Mouse (Mus musculus) lung, adult 2 months (tissue): ENCODE data around the gene 2010111I01Rik.

Source experiments
- CTCF ChIP-seq: fragments of 200-500 bp; IDR thresholded peaks from 2 replicates; pipeline ENCODE4 v1.5.1; 2011; ENCODE audit warnings: mild to moderate bottlenecking, low read length, control low read depth; ENCODE audit not compliant: insufficient read depth
- POLR2A ChIP-seq: fragments of 200-500 bp; IDR thresholded peaks from 2 replicates; pipeline ENCODE4 v1.6.1; 2011; ENCODE audit warnings: low read depth, mild to moderate bottlenecking, control low read depth, low read length, borderline replicate concordance; ENCODE audit errors: extremely low read depth

DNA sequence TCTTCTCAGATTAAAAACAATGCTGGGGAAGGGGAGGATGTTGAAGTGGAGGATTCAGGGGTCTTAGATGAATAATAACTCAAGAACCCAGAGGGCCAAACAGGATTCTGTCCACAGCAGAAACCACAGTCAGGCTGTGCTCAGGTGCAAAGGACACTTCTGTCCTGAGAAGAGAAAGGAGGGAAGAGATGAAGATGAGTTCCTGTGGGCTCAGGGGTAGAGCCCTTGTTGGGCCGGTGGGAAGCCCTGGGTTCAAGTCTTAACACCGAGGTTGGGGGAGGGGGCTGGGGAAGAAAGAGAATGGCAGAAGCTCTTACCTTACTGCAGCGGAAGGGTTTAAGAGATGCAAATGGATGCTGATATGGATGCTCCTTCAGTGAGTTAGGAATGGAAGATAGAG is 7.7 kb downstream of the 2010111I01Rik start:
- TF ChIP-seq POLR2A = no peak
- TF ChIP-seq CTCF = no peak
